Mouse (Mus musculus) midbrain, embryonic 13.5 days (tissue): ENCODE results near the gene 2310061I04Rik. TPM values are rescaled to one million over a fixed set of nuclear protein-coding genes. Genes with fewer than 3 reads are reported as not detected.

ENCODE experiments used
- ATAC-seq: fragments of 200-750 bp; cut with Nextera tagmentation; 2 replicates; pipeline ENCODE4 v1.8.0; 2017; ENCODE audit warnings: mild to moderate bottlenecking, moderate TSS enrichment, moderate library complexity
- H3K27ac ChIP-seq: fragments of 300-500 bp; sonication (generic); 2 replicates; pipeline ENCODE4 v1.5.1; 2015; ENCODE audit warnings: inconsistent platforms, mild to moderate bottlenecking, moderate library complexity
- H3K27me3 ChIP-seq: fragments of 300-500 bp; sonication (generic); 2 replicates; pipeline ENCODE4 v1.6.1; 2015; ENCODE audit warnings: mild to moderate bottlenecking, inconsistent platforms
- H3K36me3 ChIP-seq: fragments of 300-500 bp; sonication (generic); 2 replicates; pipeline ENCODE4 v1.6.1; 2015; ENCODE audit warnings: mild to moderate bottlenecking, inconsistent platforms
- H3K4me1 ChIP-seq: fragments of 300-500 bp; sonication (generic); replicated peaks from 2 replicates; pipeline ENCODE4 v1.6.1; 2015; ENCODE audit warnings: inconsistent platforms
- H3K4me2 ChIP-seq: fragments of 300-500 bp; sonication (generic); replicated peaks from 2 replicates; pipeline ENCODE4 v1.6.1; 2015; ENCODE audit warnings: moderate library complexity, mild to moderate bottlenecking, inconsistent platforms
- H3K4me3 ChIP-seq: fragments of 300-500 bp; sonication (generic); replicated peaks from 2 replicates; pipeline ENCODE4 v1.5.1; 2015; ENCODE audit warnings: mild to moderate bottlenecking, inconsistent platforms
- H3K9ac ChIP-seq: fragments of 300-500 bp; sonication (generic); replicated peaks from 2 replicates; pipeline ENCODE4 v1.6.1; 2015; ENCODE audit warnings: mild to moderate bottlenecking, inconsistent platforms
- H3K9me3 ChIP-seq: fragments of 300-500 bp; sonication (generic); 2 replicates; pipeline ENCODE4 v1.6.1; 2016; ENCODE audit warnings: mild to moderate bottlenecking, inconsistent platforms
- WGBS: fragments of 180-500 bp; shearing (Covaris S2); methylation state at CpG from one replicate; pipeline ENCODE4 v1.1.7; 2015; 5-methylcytosine and 5-hydroxymethylcytosine counted together
- polyA plus RNA-seq: library from polyadenylated mRNA; unstranded; fragments of >200 nt; fragmentation: Nextera tagmentation; extraction: Ambion mirVana; gene quantifications from 2 replicates; pipeline ENCODE4 v1.2.1, GENCODE M21; 2015

Gene 2310061I04Rik
- polyA plus RNA-seq, 1 experiment from 2014 or later, result 36.8 TPM

- Histone ChIP-seq H3K9ac (peak overlapping the region; percentile 98; the same call in 1 of the 2 replicates), H3K9me3 (no peaks in the 10 kb centered on the region), H3K4me1 (peaks cover 37% of the 10 kb centered on the region), H3K27ac (peak overlapping the region; percentile 99), H3K4me2 (peak overlapping the region; percentile 84), H3K36me3 (peaks cover 29% of the 10 kb centered on the region), H3K27me3 (no peaks in the 10 kb centered on the region), H3K4me3 (peak overlapping the region; percentile 78; the same call in 1 of the 2 replicates)
- no peak for ATAC-seq
- 70% methylated on average over 5 of the region's 5 CpGs for WGBS
Measured at GRCm38 (mm10) chr17:35920862-35921562, 23.8 kb upstream of the 2310061I04Rik start.

- peak overlapping the region; percentile 78 for H3K4me3 ChIP-seq
- peaks cover 43% of the 10 kb centered on the region for H3K4me1 ChIP-seq
- no peaks in the 10 kb centered on the region for H3K9me3 ChIP-seq
- H3K36me3 ChIP-seq, result peaks cover 23% of the 10 kb centered on the region
- H3K27ac ChIP-seq, result peak overlapping the region; percentile 99
- peak overlapping the region; percentile 84 for H3K4me2 ChIP-seq
- H3K9ac ChIP-seq, result peak overlapping the region; percentile 98
- ATAC-seq, result no peak
- H3K27me3 ChIP-seq, result no peaks in the 10 kb centered on the region
- WGBS, result 72% methylated on average over 1 of the region's 1 CpGs
Measured at GRCm38 (mm10) chr17:35920384-35920783, 23.2 kb upstream of the 2310061I04Rik start.

DNA sequence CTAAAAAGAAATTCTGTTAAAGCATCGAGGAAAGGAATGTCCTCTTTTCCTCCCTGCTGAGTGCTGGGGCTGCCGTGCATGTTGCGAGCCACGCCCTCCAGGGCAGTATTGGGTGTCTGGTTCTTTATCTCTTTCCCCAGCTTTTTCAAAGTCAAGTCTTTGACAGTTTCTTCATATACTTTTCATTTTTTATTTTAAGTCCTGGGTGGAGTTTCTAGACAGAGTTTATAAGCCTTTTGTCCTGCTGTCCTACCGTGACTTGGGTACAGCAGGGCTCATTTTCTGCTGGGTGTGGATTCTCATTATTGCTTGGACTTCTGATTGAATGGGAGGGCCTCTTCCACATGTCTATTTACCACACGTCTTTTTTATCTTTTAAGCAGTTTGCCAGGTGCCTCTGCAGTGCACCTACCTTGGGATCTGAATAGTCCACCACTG lies 22.7 kb upstream of the 2310061I04Rik start:
- no peaks in the 10 kb centered on the region for H3K27me3 ChIP-seq
- peak overlapping the region; percentile 84 for H3K4me2 ChIP-seq
- H3K9ac ChIP-seq, result peak overlapping the region; percentile 98
- ATAC-seq, result no peak
- 43% methylated on average over 6 of the region's 6 CpGs for WGBS
- H3K4me3 ChIP-seq, result peak overlapping the region; percentile 78
- H3K9me3 ChIP-seq, result no peaks in the 10 kb centered on the region
- peak overlapping the region; percentile 99 for H3K27ac ChIP-seq
- peaks cover 18% of the 10 kb centered on the region for H3K36me3 ChIP-seq
- peaks cover 48% of the 10 kb centered on the region for H3K4me1 ChIP-seq

DNA sequence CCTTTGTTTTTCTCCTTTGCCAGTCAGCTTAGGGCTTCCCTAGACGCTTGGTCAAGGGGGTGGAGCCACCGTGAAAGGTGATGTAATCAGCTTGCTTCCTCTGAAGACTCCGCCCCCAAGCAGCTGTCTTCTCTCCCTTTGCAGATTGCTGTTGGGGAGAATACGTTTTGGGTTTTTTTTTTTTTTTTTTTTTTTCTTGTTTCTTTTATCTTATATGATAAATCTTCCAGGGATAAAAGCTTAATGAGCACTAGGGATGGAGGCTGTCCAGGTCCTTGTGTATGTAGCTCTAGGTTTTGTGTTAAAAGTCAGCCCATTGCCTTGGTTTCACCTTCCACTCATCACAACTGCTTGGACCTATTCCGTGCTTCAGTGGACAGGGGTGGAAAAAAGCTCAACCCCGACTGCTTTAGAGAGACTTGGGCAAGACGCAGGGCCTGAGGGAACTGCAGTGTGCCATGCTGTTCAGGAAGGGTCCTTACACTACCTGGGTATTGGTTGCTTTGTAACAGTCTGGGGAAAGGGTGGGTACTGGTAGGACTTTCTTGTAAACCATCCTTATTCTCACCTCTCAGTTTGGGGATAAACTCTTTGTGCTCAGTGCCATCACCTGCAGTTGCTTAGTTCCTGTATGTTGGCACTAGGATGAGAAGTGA lies 22.0 kb upstream of the 2310061I04Rik start:
- 6% methylated on average over 7 of the region's 7 CpGs for WGBS
- peak; percentile 47 for ATAC-seq
- peaks cover 14% of the 10 kb centered on the region for H3K36me3 ChIP-seq
- H3K27ac ChIP-seq, result peak overlapping the region; percentile 99
- H3K9ac ChIP-seq, result peak overlapping the region; percentile 98
- peaks cover 48% of the 10 kb centered on the region for H3K4me1 ChIP-seq
- no peaks in the 10 kb centered on the region for H3K27me3 ChIP-seq
- no peaks in the 10 kb centered on the region for H3K9me3 ChIP-seq
- peak overlapping the region; percentile 78 for H3K4me3 ChIP-seq
- peak overlapping the region; percentile 84 for H3K4me2 ChIP-seq

GRCm38 (mm10) chr17:35918276-35919059 lies 21.2 kb upstream of the 2310061I04Rik start:
- H3K4me2 ChIP-seq, result peak overlapping the region; percentile 84
- no peak for ATAC-seq
- peaks cover 48% of the 10 kb centered on the region for H3K4me1 ChIP-seq
- peaks cover 12% of the 10 kb centered on the region for H3K36me3 ChIP-seq
- H3K27me3 ChIP-seq, result no peaks in the 10 kb centered on the region
- no peaks in the 10 kb centered on the region for H3K9me3 ChIP-seq
- peak overlapping the region; percentile 78 for H3K4me3 ChIP-seq
- H3K27ac ChIP-seq, result peak overlapping the region; percentile 99
- H3K9ac ChIP-seq, result peak overlapping the region; percentile 98
- WGBS, result under 1% methylated on average over 11 of the region's 11 CpGs

DNA sequence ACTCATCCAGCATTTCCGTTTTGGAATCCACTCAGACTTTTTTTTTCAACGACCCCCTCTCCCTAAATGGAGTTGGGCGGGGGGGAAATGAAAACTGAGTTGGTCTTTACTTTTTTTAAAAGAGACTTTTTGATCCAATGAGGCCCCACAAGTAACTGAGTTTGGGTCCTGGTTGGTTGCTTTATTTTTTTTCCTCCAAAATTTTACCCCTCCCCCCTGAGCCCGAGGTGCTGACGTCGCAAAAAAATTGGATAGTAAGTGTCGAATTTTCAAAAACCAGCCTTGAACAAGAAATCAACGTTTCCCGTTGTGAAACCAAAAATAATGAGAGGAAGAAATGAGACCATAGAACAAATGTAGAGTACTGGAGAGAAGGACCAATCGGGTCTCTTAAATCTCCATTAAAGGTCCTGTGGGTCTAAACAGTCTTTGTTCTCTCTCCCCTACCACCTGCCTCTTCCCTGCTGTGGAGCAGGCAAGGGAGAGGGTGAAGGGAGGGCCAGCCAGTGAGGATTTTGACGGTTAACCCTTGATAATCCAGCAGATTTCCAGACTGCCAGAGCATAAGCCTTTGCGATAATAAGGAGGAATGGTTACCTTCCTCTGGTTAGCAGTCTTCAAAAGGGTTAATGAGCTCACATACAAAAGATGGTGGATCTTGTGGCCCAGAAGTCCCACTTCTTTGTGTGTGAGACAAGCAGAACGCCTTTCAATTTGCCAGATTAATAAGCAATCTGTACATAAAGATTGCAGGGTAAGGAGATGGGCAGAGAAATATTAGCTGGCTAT lies 20.4 kb upstream of the 2310061I04Rik start:
- Histone ChIP-seq H3K4me3 (peak overlapping the region; percentile 78), H3K27ac (peak overlapping the region; percentile 99), H3K9me3 (no peaks in the 10 kb centered on the region), H3K36me3 (peaks cover 15% of the 10 kb centered on the region; the same call in 1 of the 2 replicates), H3K4me2 (peak overlapping the region; percentile 84), H3K27me3 (no peaks in the 10 kb centered on the region), H3K9ac (peak overlapping the region; percentile 98), H3K4me1 (peaks cover 45% of the 10 kb centered on the region)
- peak; percentile 12; the same call in 1 of the 2 replicates for ATAC-seq
- WGBS, result 0% methylated on average over 13 of the region's 13 CpGs

DNA sequence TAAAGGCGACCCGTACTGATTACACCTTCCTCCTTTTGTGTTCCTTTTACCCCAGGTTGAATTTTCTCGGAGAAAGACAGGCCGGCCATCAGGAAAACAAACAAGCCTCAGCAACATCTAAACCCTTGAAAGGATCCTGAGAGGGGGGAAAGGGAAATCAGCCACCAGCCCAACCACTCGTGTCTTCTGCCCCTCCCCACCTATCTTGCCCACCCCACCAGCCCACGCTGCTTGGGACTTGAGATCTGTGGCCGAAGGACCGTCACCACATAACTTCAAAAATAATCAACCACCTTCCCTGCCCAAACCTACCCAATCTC lies 19.9 kb upstream of the 2310061I04Rik start:
- Histone ChIP-seq H3K4me1 (peaks cover 39% of the 10 kb centered on the region), H3K4me2 (peak overlapping the region; percentile 84), H3K27me3 (no peaks in the 10 kb centered on the region), H3K27ac (peak overlapping the region; percentile 99), H3K9ac (peak overlapping the region; percentile 98), H3K36me3 (peaks cover 21% of the 10 kb centered on the region), H3K9me3 (no peaks in the 10 kb centered on the region), H3K4me3 (peak overlapping the region; percentile 78)
- WGBS, result 0% methylated on average over 8 of the region's 8 CpGs
- ATAC-seq, result no peak

- WGBS, result under 1% methylated on average over 83 of the region's 83 CpGs
- H3K4me1 ChIP-seq, result peaks cover 33% of the 10 kb centered on the region
- H3K9ac ChIP-seq, result peak within 1 kb of the TSS; percentile 98
Measured at GRCm38 (mm10) chr17:35916297-35917142, 19.3 kb upstream of the 2310061I04Rik start, which contains the start of the genes Mrps18b and Ppp1r10. Gene Mrps18b (minus strand): TSS chr17:35916389. Gene Ppp1r10 (plus strand): TSS chr17:35916434.

DNA sequence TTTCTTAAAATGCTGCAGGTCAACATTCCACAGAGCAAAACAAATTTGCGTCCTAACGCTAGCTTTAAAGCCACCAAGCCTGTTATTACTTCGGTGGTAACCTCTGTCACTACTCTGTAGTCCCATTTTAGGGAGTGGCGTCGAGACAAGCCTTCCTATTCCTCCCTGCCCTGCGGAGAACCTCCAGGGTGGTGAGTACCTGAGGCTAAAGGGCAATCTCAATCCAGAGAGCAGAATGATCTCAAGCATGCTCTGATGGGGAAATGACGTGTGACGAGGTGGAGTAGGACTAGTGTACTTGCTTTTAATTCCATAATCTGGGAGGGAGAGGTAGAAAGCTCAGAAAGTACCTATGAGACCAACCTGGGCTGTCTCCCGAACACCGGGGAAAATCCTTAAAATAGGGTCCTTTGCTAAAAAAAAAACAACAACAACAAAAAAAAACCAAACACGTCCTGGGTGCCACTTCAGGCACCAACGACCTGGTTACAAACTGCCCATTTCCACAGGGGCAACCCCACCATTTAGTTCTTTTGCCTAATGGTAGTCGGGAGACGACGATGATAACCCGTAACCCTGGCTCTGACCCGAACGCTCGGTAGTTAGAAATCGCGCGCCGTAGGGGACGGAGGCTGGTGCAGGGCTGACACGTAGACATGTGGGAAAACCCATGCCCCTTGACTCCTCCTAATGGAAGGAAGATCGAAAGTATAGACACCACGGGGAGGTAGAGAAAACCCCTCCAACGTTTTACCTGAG lies 18.5 kb upstream of the 2310061I04Rik start:
- no peak for ATAC-seq
- WGBS, result 4% methylated on average over 28 of the region's 28 CpGs
- H3K27me3 ChIP-seq, result no peaks in the 10 kb centered on the region
- H3K36me3 ChIP-seq, result peaks cover 30% of the 10 kb centered on the region
- H3K27ac ChIP-seq, result peak overlapping the region; percentile 99
- peak overlapping the region; percentile 78 for H3K4me3 ChIP-seq
- peaks cover 26% of the 10 kb centered on the region for H3K4me1 ChIP-seq
- H3K4me2 ChIP-seq, result peak overlapping the region; percentile 79
- peak overlapping the region; percentile 66 for H3K9ac ChIP-seq
- no peaks in the 10 kb centered on the region for H3K9me3 ChIP-seq

More at GRCm38 (mm10) chr17:35916297-35917142, 19.3 kb upstream of the 2310061I04Rik start, which contains the start of the genes Mrps18b and Ppp1r10:
- H3K9me3 ChIP-seq, result no peaks in the 10 kb centered on the region
- H3K4me2 ChIP-seq, result peak within 1 kb of the TSS; percentile 84
- peak within 1 kb of the TSS; percentile 99 for H3K27ac ChIP-seq
- peak; percentile 95 for ATAC-seq
- H3K27me3 ChIP-seq, result no peaks in the 10 kb centered on the region
- peak within 1 kb of the TSS; percentile 78 for H3K4me3 ChIP-seq
- H3K36me3 ChIP-seq, result peaks cover 24% of the 10 kb centered on the region

DNA sequence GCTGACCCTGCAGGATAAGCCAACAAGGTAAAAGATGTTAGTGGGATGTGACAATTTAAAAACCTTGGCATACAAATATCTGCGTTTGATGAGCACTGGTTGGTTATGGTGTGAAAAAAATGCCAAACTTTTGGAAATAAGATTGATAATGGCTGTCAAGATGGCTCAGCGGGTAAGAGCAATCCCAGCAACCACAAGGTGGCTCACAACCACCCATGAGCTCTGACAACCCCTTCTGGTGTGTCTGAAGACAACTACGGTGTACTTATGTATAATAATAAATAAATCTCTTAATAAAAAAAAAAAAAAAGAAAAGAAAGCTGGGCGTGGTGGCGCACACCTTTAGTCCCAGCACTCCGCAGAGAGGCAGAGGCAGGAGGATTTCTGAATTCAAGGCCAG lies 17.7 kb upstream of the 2310061I04Rik start:
- Histone ChIP-seq H3K4me1 (peaks cover 21% of the 10 kb centered on the region), H3K9me3 (no peaks in the 10 kb centered on the region), H3K4me2 (peak overlapping the region; percentile 79), H3K27ac (no peak overlapping the region), H3K27me3 (no peaks in the 10 kb centered on the region), H3K4me3 (peak overlapping the region; percentile 78; the same call in 1 of the 2 replicates), H3K9ac (no peak overlapping the region), H3K36me3 (peaks cover 30% of the 10 kb centered on the region)
- ATAC-seq, result no peak
- 88% methylated on average over 6 of the region's 6 CpGs for WGBS
